Mouse (Mus musculus): Measurements from ENCODE around the gene Ski. TPM values are rescaled to one million over a fixed set of nuclear protein-coding genes. Genes with fewer than 3 reads are reported as not detected.

Gene Ski
- polyA plus RNA-seq, 1 experiment from 2014 or later: 24.4 TPM

- peak overlapping the region; percentile 79 for H3K4me2 ChIP-seq (ENCODE audit: low read length)
These were observed 71.9 kb downstream of the Ski start for GRCm38 (mm10) chr4:155150276-155151113.

GRCm38 (mm10) chr4:155149941-155150275 lies 72.5 kb downstream of the Ski start:
- DNase-seq (ENCODE audit: low spot score) (no peak), ATAC-seq (replicated peaks; ENCODE audit: low FRiP score, low TSS enrichment, low read depth) (no peak; the same call in 1 of the 2 replicates)
- WGBS: 54% methylated on average over 6 of the region's 6 CpGs
- H3K4me3 ChIP-seq (ENCODE audit: low read depth, low read length): no peak overlapping the region
- H3K9me3 ChIP-seq (ENCODE audit: control insufficient read depth, low read length): no peaks in the 10 kb centered on the region
- H3K9ac ChIP-seq (ENCODE audit: low read length): peak overlapping the region; percentile 68
- H3K4me1 ChIP-seq (replicated peaks; ENCODE audit: control insufficient read depth, insufficient read depth, low read length): peaks cover 34% of the 10 kb centered on the region
- peaks cover 5% of the 10 kb centered on the region for H3K36me3 ChIP-seq (ENCODE audit: control insufficient read depth, insufficient read depth, low read length)
- peak overlapping the region; percentile 80 for H3K27ac ChIP-seq (ENCODE audit: low read depth)
- peak overlapping the region; percentile 79 for H3K4me2 ChIP-seq (ENCODE audit: low read length)
- no peaks in the 10 kb centered on the region for H3K27me3 ChIP-seq (replicated peaks; ENCODE audit: control insufficient read depth, insufficient read depth, low read length)

More at GRCm38 (mm10) chr4:155150276-155151113, 71.9 kb downstream of the Ski start:
- H3K9ac ChIP-seq (ENCODE audit: low read length): peak overlapping the region; percentile 68
- peaks cover 11% of the 10 kb centered on the region for H3K36me3 ChIP-seq (ENCODE audit: control insufficient read depth, insufficient read depth, low read length)
- DNase-seq (ENCODE audit: low spot score) (peak; percentile 90), ATAC-seq (replicated peaks; ENCODE audit: low FRiP score, low TSS enrichment, low read depth) (peak; percentile 86)
- WGBS: 6% methylated on average over 60 of the region's 73 CpGs
- H3K4me1 ChIP-seq (replicated peaks; ENCODE audit: control insufficient read depth, insufficient read depth, low read length): peaks cover 28% of the 10 kb centered on the region
- peak overlapping the region; percentile 43 for H3K4me3 ChIP-seq (ENCODE audit: low read depth, low read length)
- H3K27ac ChIP-seq (ENCODE audit: low read depth): peak overlapping the region; percentile 80
- H3K9me3 ChIP-seq (ENCODE audit: control insufficient read depth, low read length): no peaks in the 10 kb centered on the region
- no peaks in the 10 kb centered on the region for H3K27me3 ChIP-seq (replicated peaks; ENCODE audit: control insufficient read depth, insufficient read depth, low read length)

- H3K4me3 ChIP-seq (ENCODE audit: low read depth, low read length): no peak overlapping the region
- no peaks in the 10 kb centered on the region for H3K9me3 ChIP-seq (ENCODE audit: control insufficient read depth, low read length)
- peak; percentile 43 for ATAC-seq (replicated peaks; ENCODE audit: low FRiP score, low TSS enrichment, low read depth)
- H3K27me3 ChIP-seq (replicated peaks; ENCODE audit: control insufficient read depth, insufficient read depth, low read length): no peaks in the 10 kb centered on the region
- H3K4me1 ChIP-seq (replicated peaks; ENCODE audit: control insufficient read depth, insufficient read depth, low read length): peaks cover 42% of the 10 kb centered on the region
- 60% methylated on average over 8 of the region's 8 CpGs for WGBS
- 0 out of 2 replicates have a peak overlapping the region, but pooled peaks have one; percentile 9 for H3K4me2 ChIP-seq (ENCODE audit: low read length)
- no peak overlapping the region for H3K9ac ChIP-seq (ENCODE audit: low read length)
- DNase-seq (ENCODE audit: low spot score): peak; percentile 73
- peak overlapping the region; percentile 80 for H3K27ac ChIP-seq (ENCODE audit: low read depth)
- H3K36me3 ChIP-seq (ENCODE audit: control insufficient read depth, insufficient read depth, low read length): no peaks in the 10 kb centered on the region; the same call in 1 of the 2 replicates
These were observed 73.3 kb downstream of the Ski start for GRCm38 (mm10) chr4:155148910-155149698.

GRCm38 (mm10) chr4:155148453-155148852 lies 73.9 kb downstream of the Ski start:
- no peaks in the 10 kb centered on the region for H3K27me3 ChIP-seq (replicated peaks; ENCODE audit: control insufficient read depth, insufficient read depth, low read length)
- peaks cover 49% of the 10 kb centered on the region for H3K4me1 ChIP-seq (replicated peaks; ENCODE audit: control insufficient read depth, insufficient read depth, low read length)
- ATAC-seq (replicated peaks; ENCODE audit: low FRiP score, low TSS enrichment, low read depth): no peak
- no peak for DNase-seq (ENCODE audit: low spot score)
- H3K4me3 ChIP-seq (ENCODE audit: low read depth, low read length): no peak overlapping the region
- H3K9me3 ChIP-seq (ENCODE audit: control insufficient read depth, low read length): no peaks in the 10 kb centered on the region
- H3K9ac ChIP-seq (ENCODE audit: low read length): no peak overlapping the region
- no peaks in the 10 kb centered on the region; the same call in 1 of the 2 replicates for H3K36me3 ChIP-seq (ENCODE audit: control insufficient read depth, insufficient read depth, low read length)
- H3K27ac ChIP-seq (ENCODE audit: low read depth): 0 out of 2 replicates have a peak overlapping the region, but pooled peaks have one; percentile 80
- 72% methylated on average over 4 of the region's 4 CpGs for WGBS
- no peak overlapping the region for H3K4me2 ChIP-seq (ENCODE audit: low read length)

GRCm38 (mm10) chr4:155146107-155146823 lies 76.1 kb downstream of the Ski start:
- ATAC-seq (replicated peaks; ENCODE audit: low FRiP score, low TSS enrichment, low read depth): no peak
- H3K36me3 ChIP-seq (ENCODE audit: control insufficient read depth, insufficient read depth, low read length): no peaks in the 10 kb centered on the region
- peak overlapping the region; percentile 17 for H3K27ac ChIP-seq (ENCODE audit: low read depth)
- WGBS: 62% methylated on average over 14 of the region's 14 CpGs
- DNase-seq (ENCODE audit: low spot score): no peak
- peaks cover 43% of the 10 kb centered on the region for H3K4me1 ChIP-seq (replicated peaks; ENCODE audit: control insufficient read depth, insufficient read depth, low read length)
- no peaks in the 10 kb centered on the region for H3K9me3 ChIP-seq (ENCODE audit: control insufficient read depth, low read length)
- H3K4me3 ChIP-seq (ENCODE audit: low read depth, low read length): no peak overlapping the region
- H3K9ac ChIP-seq (ENCODE audit: low read length): no peak overlapping the region
- no peaks in the 10 kb centered on the region for H3K27me3 ChIP-seq (replicated peaks; ENCODE audit: control insufficient read depth, insufficient read depth, low read length)
- H3K4me2 ChIP-seq (ENCODE audit: low read length): no peak overlapping the region

- 52% methylated on average over 4 of the region's 4 CpGs for WGBS
- peaks cover 34% of the 10 kb centered on the region for H3K4me1 ChIP-seq (replicated peaks; ENCODE audit: control insufficient read depth, insufficient read depth, low read length)
These were observed 77.7 kb downstream of the Ski start for GRCm38 (mm10) chr4:155144548-155145180.

GRCm38 (mm10) chr4:155143871-155144502 lies 78.4 kb downstream of the Ski start:
- peak overlapping the region; percentile 15; the same call in 1 of the 2 replicates for H3K4me2 ChIP-seq (ENCODE audit: low read length)

More at GRCm38 (mm10) chr4:155144548-155145180, 77.7 kb downstream of the Ski start:
- no peaks in the 10 kb centered on the region for H3K9me3 ChIP-seq (ENCODE audit: control insufficient read depth, low read length)
- peak overlapping the region; percentile 98 for H3K27ac ChIP-seq (ENCODE audit: low read depth)
- no peaks in the 10 kb centered on the region for H3K36me3 ChIP-seq (ENCODE audit: control insufficient read depth, insufficient read depth, low read length)
- no peak for ATAC-seq (replicated peaks; ENCODE audit: low FRiP score, low TSS enrichment, low read depth)
- no peak for DNase-seq (ENCODE audit: low spot score)
- H3K4me2 ChIP-seq (ENCODE audit: low read length): no peak overlapping the region
- no peaks in the 10 kb centered on the region for H3K27me3 ChIP-seq (replicated peaks; ENCODE audit: control insufficient read depth, insufficient read depth, low read length)
- no peak overlapping the region for H3K4me3 ChIP-seq (ENCODE audit: low read depth, low read length)
- no peak overlapping the region for H3K9ac ChIP-seq (ENCODE audit: low read length)

More at GRCm38 (mm10) chr4:155143871-155144502, 78.4 kb downstream of the Ski start:
- WGBS: 23% methylated on average over 12 of the region's 12 CpGs
- H3K4me3 ChIP-seq (ENCODE audit: low read depth, low read length): no peak overlapping the region
- H3K4me1 ChIP-seq (replicated peaks; ENCODE audit: control insufficient read depth, insufficient read depth, low read length): peaks cover 29% of the 10 kb centered on the region
- peak; percentile 65 for ATAC-seq (replicated peaks; ENCODE audit: low FRiP score, low TSS enrichment, low read depth)
- peak overlapping the region; percentile 39 for H3K9ac ChIP-seq (ENCODE audit: low read length)
- H3K9me3 ChIP-seq (ENCODE audit: control insufficient read depth, low read length): no peaks in the 10 kb centered on the region
- no peaks in the 10 kb centered on the region for H3K27me3 ChIP-seq (replicated peaks; ENCODE audit: control insufficient read depth, insufficient read depth, low read length)
- peak overlapping the region; percentile 98 for H3K27ac ChIP-seq (ENCODE audit: low read depth)
- H3K36me3 ChIP-seq (ENCODE audit: control insufficient read depth, insufficient read depth, low read length): no peaks in the 10 kb centered on the region
- DNase-seq (ENCODE audit: low spot score): peak; percentile 80

All from intestine, embryonic 14.5 days (tissue).